25 mouse cellular contexts compared by ENCODE assay signal in genomic region chr9:14951072-14951471, GRCm38 (mm10). TPM values are rescaled to one million over a fixed set of nuclear protein-coding genes. Genes with fewer than 3 reads are reported as not detected.
DNase-seq lines count a peak whose midpoint lies in the region; ATAC-seq lines count a peak whose summit lies in the region.
"Had no signal": no experiment of that assay in that cellular context is flagged by ENCODE, and none has a peak within 500 bp of the region (broad histone marks: within the 10 kb centered on the region; RNA-seq: fewer than 3 reads in every experiment).

No protein-coding gene starts in this region.

- no peak overlapping the region for H3K9ac ChIP-seq in embryonic facial prominence, embryonic 15.5 days
- H3K9ac ChIP-seq in hindbrain, embryonic 11.5 days (ENCODE audit: low read depth, low read length), result no peak overlapping the region
- no peak overlapping the region for H3K9ac ChIP-seq in hindbrain, embryonic 13.5 days
- H3K9ac ChIP-seq in midbrain, embryonic 15.5 days, result no peak overlapping the region
- no peak overlapping the region for H3K9ac ChIP-seq in hindbrain, embryonic 16.5 days (ENCODE audit: low read depth, low read length)
- H3K9ac ChIP-seq: forebrain, embryonic 12.5 days; forebrain, embryonic 15.5 days; heart, embryonic 13.5 days; intestine, embryonic 15.5 days had no signal

- no peak overlapping the region for H3K4me3 ChIP-seq in embryonic facial prominence, embryonic 15.5 days (replicated peaks)
- no peak overlapping the region for H3K4me3 ChIP-seq in embryonic facial prominence, embryonic 10.5 days
- no peak overlapping the region for H3K4me3 ChIP-seq in hindbrain, embryonic 11.5 days (ENCODE audit: low read depth, low read length)
- H3K4me3 ChIP-seq in hindbrain, embryonic 13.5 days, result no peak overlapping the region
- no peak overlapping the region for H3K4me3 ChIP-seq in midbrain, embryonic 10.5 days
- H3K4me3 ChIP-seq in midbrain, embryonic 15.5 days, result no peak overlapping the region
- no peak overlapping the region for H3K4me3 ChIP-seq in hindbrain, embryonic 16.5 days (ENCODE audit: low read length)
- H3K4me3 ChIP-seq: forebrain, embryonic 12.5 days; forebrain, embryonic 15.5 days; heart, adult 2 months; heart, embryonic 10.5 days; heart, embryonic 13.5 days; intestine, embryonic 15.5 days had no signal

- 61% methylated on average over 5 of the region's 5 CpGs for WGBS in embryonic facial prominence, embryonic 15.5 days
- WGBS in embryonic facial prominence, embryonic 10.5 days, result 81% methylated on average over 5 of the region's 5 CpGs
- WGBS in hindbrain, embryonic 11.5 days, result 62% methylated on average over 5 of the region's 5 CpGs
- WGBS in hindbrain, embryonic 13.5 days, result 53% methylated on average over 5 of the region's 5 CpGs
- WGBS in midbrain, embryonic 10.5 days, result 48% methylated on average over 5 of the region's 5 CpGs
- WGBS in midbrain, embryonic 15.5 days, result 38% methylated on average over 5 of the region's 5 CpGs
- 53% methylated on average over 5 of the region's 5 CpGs for WGBS in hindbrain, embryonic 16.5 days

- no peak overlapping the region for H3K27ac ChIP-seq in embryonic facial prominence, embryonic 15.5 days (replicated peaks)
- no peak overlapping the region for H3K27ac ChIP-seq in embryonic facial prominence, embryonic 10.5 days (replicated peaks)
- H3K27ac ChIP-seq in hindbrain, embryonic 11.5 days (ENCODE audit: low read depth, low read length), result no peak overlapping the region
- H3K27ac ChIP-seq in hindbrain, embryonic 13.5 days, result no peak overlapping the region
- peak overlapping the region; percentile 46; the same call in 1 of the 2 replicates for H3K27ac ChIP-seq in midbrain, embryonic 10.5 days (replicated peaks)
- no peak overlapping the region for H3K27ac ChIP-seq in midbrain, embryonic 15.5 days
- no peak overlapping the region for H3K27ac ChIP-seq in hindbrain, embryonic 16.5 days (ENCODE audit: low read depth, low read length)
- H3K27ac ChIP-seq: forebrain, embryonic 12.5 days; forebrain, embryonic 15.5 days; heart, adult 2 months; heart, embryonic 10.5 days; heart, embryonic 13.5 days; intestine, embryonic 15.5 days had no signal

- no peaks in the 10 kb centered on the region for H3K9me3 ChIP-seq in embryonic facial prominence, embryonic 15.5 days (replicated peaks)
- no peaks in the 10 kb centered on the region for H3K9me3 ChIP-seq in embryonic facial prominence, embryonic 10.5 days
- H3K9me3 ChIP-seq in hindbrain, embryonic 11.5 days (ENCODE audit: control insufficient read depth, low read length), result no peaks in the 10 kb centered on the region
- no peaks in the 10 kb centered on the region for H3K9me3 ChIP-seq in hindbrain, embryonic 13.5 days
- H3K9me3 ChIP-seq in midbrain, embryonic 10.5 days (replicated peaks), result peaks cover 7% of the 10 kb centered on the region; the same call in 1 of the 2 replicates
- no peaks in the 10 kb centered on the region for H3K9me3 ChIP-seq in midbrain, embryonic 15.5 days
- no peaks in the 10 kb centered on the region for H3K9me3 ChIP-seq in hindbrain, embryonic 16.5 days (ENCODE audit: control insufficient read depth, low read length)
- H3K9me3 ChIP-seq: forebrain, embryonic 15.5 days; heart, embryonic 10.5 days; intestine, embryonic 15.5 days had no signal

- H3K27me3 ChIP-seq in embryonic facial prominence, embryonic 15.5 days, result no peaks in the 10 kb centered on the region
- H3K27me3 ChIP-seq in embryonic facial prominence, embryonic 10.5 days (replicated peaks; ENCODE audit: low read depth, poor library complexity, severe bottlenecking), result no peaks in the 10 kb centered on the region
- no peaks in the 10 kb centered on the region for H3K27me3 ChIP-seq in hindbrain, embryonic 11.5 days (ENCODE audit: control insufficient read depth, insufficient read depth, low read length)
- no peaks in the 10 kb centered on the region for H3K27me3 ChIP-seq in hindbrain, embryonic 13.5 days
- no peaks in the 10 kb centered on the region for H3K27me3 ChIP-seq in midbrain, embryonic 10.5 days (ENCODE audit: low read depth, poor library complexity, severe bottlenecking)
- H3K27me3 ChIP-seq in midbrain, embryonic 15.5 days (replicated peaks), result no peaks in the 10 kb centered on the region
- no peaks in the 10 kb centered on the region for H3K27me3 ChIP-seq in hindbrain, embryonic 16.5 days (replicated peaks; ENCODE audit: control insufficient read depth, insufficient read depth, low read length)
- H3K27me3 ChIP-seq: forebrain, embryonic 12.5 days; forebrain, embryonic 15.5 days; heart, embryonic 13.5 days; intestine, embryonic 15.5 days had no signal

- no peaks in the 10 kb centered on the region for H3K4me1 ChIP-seq in embryonic facial prominence, embryonic 15.5 days
- 0 out of 2 replicates have a peak, but pooled peaks cover 4% of the 10 kb centered on the region for H3K4me1 ChIP-seq in embryonic facial prominence, embryonic 10.5 days
- H3K4me1 ChIP-seq in hindbrain, embryonic 11.5 days (replicated peaks; ENCODE audit: control insufficient read depth, insufficient read depth, low read length), result no peaks in the 10 kb centered on the region
- H3K4me1 ChIP-seq in hindbrain, embryonic 13.5 days (replicated peaks), result 0 out of 2 replicates have a peak, but pooled peaks cover 6% of the 10 kb centered on the region
- H3K4me1 ChIP-seq in midbrain, embryonic 10.5 days, result peaks cover 23% of the 10 kb centered on the region
- H3K4me1 ChIP-seq in midbrain, embryonic 15.5 days, result no peaks in the 10 kb centered on the region
- H3K4me1 ChIP-seq in hindbrain, embryonic 16.5 days (ENCODE audit: control insufficient read depth, insufficient read depth, low read depth, low read length), result no peaks in the 10 kb centered on the region
- H3K4me1 ChIP-seq: forebrain, embryonic 15.5 days; heart, embryonic 10.5 days; heart, embryonic 13.5 days; intestine, embryonic 15.5 days had no signal

- no peaks in the 10 kb centered on the region for H3K36me3 ChIP-seq in embryonic facial prominence, embryonic 15.5 days
- no peaks in the 10 kb centered on the region for H3K36me3 ChIP-seq in embryonic facial prominence, embryonic 10.5 days (replicated peaks)
- H3K36me3 ChIP-seq in hindbrain, embryonic 11.5 days (ENCODE audit: control insufficient read depth, insufficient read depth, low read length), result no peaks in the 10 kb centered on the region
- H3K36me3 ChIP-seq in hindbrain, embryonic 13.5 days, result no peaks in the 10 kb centered on the region
- H3K36me3 ChIP-seq in midbrain, embryonic 10.5 days, result no peaks in the 10 kb centered on the region; the same call in 1 of the 2 replicates
- H3K36me3 ChIP-seq in midbrain, embryonic 15.5 days (replicated peaks), result no peaks in the 10 kb centered on the region
- no peaks in the 10 kb centered on the region for H3K36me3 ChIP-seq in hindbrain, embryonic 16.5 days (ENCODE audit: control insufficient read depth, insufficient read depth, low read length)
- H3K36me3 ChIP-seq: forebrain, embryonic 12.5 days; forebrain, embryonic 15.5 days; heart, embryonic 10.5 days; heart, embryonic 13.5 days; intestine, embryonic 15.5 days had no signal

- 0 out of 2 replicates have a peak, but pooled peaks have one; percentile 15 for ATAC-seq in embryonic facial prominence, embryonic 15.5 days (ENCODE audit: insufficient number of reproducible peaks, low FRiP score, low TSS enrichment, low read depth)
- peak; percentile 27; the same call in 1 of the 2 replicates for ATAC-seq in hindbrain, embryonic 11.5 days (ENCODE audit: low FRiP score)
- ATAC-seq in hindbrain, embryonic 13.5 days (ENCODE audit: low FRiP score), result no peak
- ATAC-seq in midbrain, embryonic 15.5 days (replicated peaks), result no peak
- ATAC-seq in hindbrain, embryonic 16.5 days, result peak; percentile 54; the same call in 1 of the 2 replicates
- ATAC-seq: activated CD4-positive, CD25-positive, alpha-beta regulatory T cell, adult 4 months; forebrain, embryonic 15.5 days; intestine, embryonic 15.5 days had no signal

- no peak overlapping the region for H3K4me2 ChIP-seq in embryonic facial prominence, embryonic 15.5 days (replicated peaks)
- H3K4me2 ChIP-seq in hindbrain, embryonic 11.5 days (replicated peaks; ENCODE audit: low read depth, low read length), result no peak overlapping the region
- no peak overlapping the region for H3K4me2 ChIP-seq in hindbrain, embryonic 13.5 days
- no peak overlapping the region for H3K4me2 ChIP-seq in midbrain, embryonic 15.5 days
- H3K4me2 ChIP-seq in hindbrain, embryonic 16.5 days (ENCODE audit: low read length), result no peak overlapping the region
- H3K4me2 ChIP-seq: forebrain, embryonic 12.5 days; forebrain, embryonic 15.5 days; heart, embryonic 13.5 days; intestine, embryonic 15.5 days had no signal

- DNase-seq in embryonic facial prominence, embryonic 10.5 days (ENCODE audit: low spot score), result no peak
- no peak for DNase-seq in hindbrain, embryonic 11.5 days (ENCODE audit: low spot score)
- DNase-seq in midbrain, embryonic 10.5 days (ENCODE audit: low spot score), result no peak
- no peak for DNase-seq in kidney, adult 11 months
- DNase-seq: adrenal gland, adult 8-10 months; adrenal gland, postnatal 25 days; cerebellum, adult 11-12 months; cerebellum, adult 8-10 months; cerebellum, postnatal 36 days; embryo, embryonic 11 days; gastrocnemius, postnatal 25 days; heart, adult 2 months; heart, postnatal 14 days had no signal

RNA-seq across cellular contexts. Expression of gene Izumo1r, which starts 47.3 kb away (rescaled TPM):
- polyA plus RNA-seq in embryonic facial prominence, embryonic 15.5 days (2015; fragmentation: Nextera tagmentation; extraction: Ambion mirVana), result 0.37 and 0.47 TPM in 2 replicates
- 0.15 TPM in 1 of 2 replicates, not detected in the other for polyA plus RNA-seq in embryonic facial prominence, embryonic 10.5 days (2016; fragmentation: Nextera tagmentation; extraction: Ambion mirVana)
- not detected in 2 replicates for polyA plus RNA-seq in hindbrain, embryonic 11.5 days (2014; fragmentation: Nextera tagmentation; extraction: Ambion mirVana)
- polyA plus RNA-seq in hindbrain, embryonic 13.5 days (2015; fragmentation: Nextera tagmentation; extraction: Ambion mirVana), result not detected in 2 replicates
- not detected in 2 replicates for polyA plus RNA-seq in midbrain, embryonic 10.5 days (2016; fragmentation: Nextera tagmentation; extraction: Ambion mirVana)
- not detected in 2 replicates for polyA plus RNA-seq in midbrain, embryonic 15.5 days (2015; fragmentation: Nextera tagmentation; extraction: Ambion mirVana)
- polyA plus RNA-seq in hindbrain, embryonic 16.5 days (2015; fragmentation: Nextera tagmentation; extraction: Ambion mirVana), result not detected in 2 replicates
- polyA plus RNA-seq: brain, embryonic 14.5 days; cortical plate, adult 2 months; forebrain, embryonic 12.5 days; forebrain, embryonic 15.5 days; heart, embryonic 13.5 days; intestine, embryonic 15.5 days had no signal

Comparison
In these comparisons a context has a peak if more than half of its experiments do, and no peak if none do; other contexts are left out.
1. ATAC-seq: peak in embryonic facial prominence, embryonic 15.5 days (single experiment), hindbrain, embryonic 11.5 days (single experiment) and hindbrain, embryonic 16.5 days (single experiment); none in hindbrain, embryonic 13.5 days (single experiment) and midbrain, embryonic 15.5 days (single experiment).